Mouse (Mus musculus): ENCODE data around the gene Olfr1357.

DNA sequence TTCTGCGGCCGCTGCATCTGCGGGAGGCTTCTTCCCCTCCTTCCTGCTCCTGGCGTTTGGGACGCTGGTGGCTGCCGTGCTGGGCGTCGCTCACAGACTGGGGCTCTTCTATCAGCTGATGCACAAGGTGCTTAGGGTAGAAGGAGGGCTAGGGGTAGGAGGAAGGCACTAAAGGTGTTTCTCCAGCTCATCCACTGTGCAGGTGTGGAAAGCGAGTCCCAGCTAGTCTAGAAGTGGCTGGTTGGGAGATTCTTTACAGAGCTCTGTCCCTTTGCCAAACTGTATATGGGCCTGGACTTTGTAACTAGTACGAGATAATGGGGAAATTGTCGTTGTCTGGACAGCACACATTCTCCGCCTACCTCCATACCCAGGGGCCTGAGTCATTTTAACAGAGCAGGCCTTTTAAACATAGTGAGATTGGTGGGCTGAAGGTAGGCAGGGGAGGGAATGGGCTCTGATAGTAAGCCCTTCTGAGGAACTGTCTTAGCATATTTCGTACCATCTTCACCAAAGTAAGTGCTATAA lies 42.7 kb downstream of the Olfr1357 start:
- TF ChIP-seq CTCF (IDR thresholded peaks at IDR 0.05; ENCODE audit: low read depth, low read length) (no peak), GATA1 (IDR thresholded peaks at IDR 0.05; ENCODE audit: borderline replicate concordance, low read length) (no peak), TAL1 (conservative IDR thresholded peaks at IDR 0.05; ENCODE audit: low read depth, low read length) (no peak)

Measured in G1E (cell line).